Mouse (Mus musculus) lung, embryonic 14.5 days (tissue): ENCODE data around the gene Gnaq. TPM values are rescaled to one million over a fixed set of nuclear protein-coding genes. Genes with fewer than 3 reads are reported as not detected.
"Not testable (repeated sequence)": the region's sequence is repeated elsewhere in the genome, so short reads cannot be mapped to it uniquely, and the experiment has no call there.

Experiments used
- ATAC-seq: fragments of 200-750 bp; cut with Nextera tagmentation; 2 replicates; pipeline ENCODE4 v1.8.0; 2017; ENCODE audit warnings: mild to moderate bottlenecking, moderate TSS enrichment, moderate library complexity; ENCODE audit not compliant: insufficient read depth
- DNase-seq: peaks from one replicate; pipeline ENCODE4 v3.0.0-alpha.2; 2015
- H3K27ac ChIP-seq: fragments of 300-500 bp; sonication (generic); 2 replicates; pipeline ENCODE4 v1.5.1; 2014; ENCODE audit warnings: low read depth, mild to moderate bottlenecking, moderate library complexity
- H3K27me3 ChIP-seq: fragments of 300-500 bp; sonication (generic); 2 replicates; pipeline ENCODE4 v1.6.1; 2014; ENCODE audit warnings: low read length, control low read depth; ENCODE audit not compliant: insufficient read depth
- H3K36me3 ChIP-seq: fragments of 300-500 bp; sonication (generic); 2 replicates; pipeline ENCODE4 v1.6.1; 2014; ENCODE audit warnings: control low read depth; ENCODE audit not compliant: insufficient read depth
- H3K4me1 ChIP-seq: fragments of 300-500 bp; sonication (generic); 2 replicates; pipeline ENCODE4 v1.6.1; 2014; ENCODE audit warnings: antibody characterized with exemption, control low read depth; ENCODE audit not compliant: insufficient read depth
- H3K4me2 ChIP-seq: fragments of 300-500 bp; sonication (generic); 2 replicates; pipeline ENCODE4 v1.6.1; 2014; ENCODE audit warnings: mild to moderate bottlenecking
- H3K4me3 ChIP-seq: fragments of 300-500 bp; sonication (generic); 2 replicates; pipeline ENCODE4 v1.5.1; 2014; ENCODE audit warnings: low read depth, low read length
- H3K9ac ChIP-seq: fragments of 300-500 bp; sonication (generic); 2 replicates; pipeline ENCODE4 v1.6.1; 2014
- H3K9me3 ChIP-seq: fragments of 300-500 bp; sonication (generic); 2 replicates; pipeline ENCODE4 v1.6.1; 2016; ENCODE audit warnings: low read depth, low read length, control low read depth
- CTCF ChIP-seq: IDR thresholded peaks from 2 replicates; pipeline ENCODE4 v1.5.1; 2016; ENCODE audit warnings: antibody characterized with exemption, low read depth
- WGBS: fragments of 180-500 bp; shearing (Covaris S2); extraction: QIAGEN DNeasy Blood & Tissue Kit; methylation state at CpG from one replicate; pipeline ENCODE4 v1.1.7; 2014; 5-methylcytosine and 5-hydroxymethylcytosine counted together
- polyA plus RNA-seq: library from polyadenylated mRNA; unstranded; fragments of >200 nt; fragmentation: Nextera tagmentation; extraction: Ambion mirVana; gene quantifications from 2 replicates; pipeline ENCODE4 v1.2.1, GENCODE M21; 2014

Gene Gnaq
- polyA plus RNA-seq, 1 experiment from 2014 or later: 15.9 TPM

DNA sequence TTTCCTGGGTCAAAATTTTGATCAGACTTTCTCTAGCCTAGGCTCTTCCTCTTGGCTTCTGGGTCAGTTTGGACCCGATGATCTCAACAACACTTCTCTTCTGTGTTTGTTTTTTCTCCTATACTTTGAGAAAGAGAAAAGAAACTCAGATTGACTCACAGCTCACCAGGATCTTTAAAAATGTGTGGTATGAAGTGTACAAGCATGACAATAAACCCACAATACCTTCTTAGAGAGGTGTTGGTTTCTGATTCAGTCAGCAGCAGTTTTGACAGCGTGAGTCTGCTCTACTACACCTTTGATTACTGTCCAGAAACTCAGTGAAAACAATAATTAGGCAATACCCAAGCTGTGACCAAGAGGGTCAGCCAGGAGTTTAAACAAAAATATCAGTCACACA, 122.7 kb downstream of the Gnaq start:
- no peak for TF ChIP-seq CTCF
- H3K9ac ChIP-seq: no peak overlapping the region
- no peak for ATAC-seq
- no peaks in the 10 kb centered on the region for H3K36me3 ChIP-seq
- no peaks in the 10 kb centered on the region for H3K27me3 ChIP-seq
- no peaks in the 10 kb centered on the region for H3K9me3 ChIP-seq
- WGBS: 65% methylated on average over 2 of the region's 2 CpGs
- H3K4me3 ChIP-seq: no peak overlapping the region
- peaks cover 12% of the 10 kb centered on the region; the same call in 1 of the 2 replicates for H3K4me1 ChIP-seq
- DNase-seq: no peak
- H3K27ac ChIP-seq: no peak overlapping the region
- no peak overlapping the region for H3K4me2 ChIP-seq

DNA sequence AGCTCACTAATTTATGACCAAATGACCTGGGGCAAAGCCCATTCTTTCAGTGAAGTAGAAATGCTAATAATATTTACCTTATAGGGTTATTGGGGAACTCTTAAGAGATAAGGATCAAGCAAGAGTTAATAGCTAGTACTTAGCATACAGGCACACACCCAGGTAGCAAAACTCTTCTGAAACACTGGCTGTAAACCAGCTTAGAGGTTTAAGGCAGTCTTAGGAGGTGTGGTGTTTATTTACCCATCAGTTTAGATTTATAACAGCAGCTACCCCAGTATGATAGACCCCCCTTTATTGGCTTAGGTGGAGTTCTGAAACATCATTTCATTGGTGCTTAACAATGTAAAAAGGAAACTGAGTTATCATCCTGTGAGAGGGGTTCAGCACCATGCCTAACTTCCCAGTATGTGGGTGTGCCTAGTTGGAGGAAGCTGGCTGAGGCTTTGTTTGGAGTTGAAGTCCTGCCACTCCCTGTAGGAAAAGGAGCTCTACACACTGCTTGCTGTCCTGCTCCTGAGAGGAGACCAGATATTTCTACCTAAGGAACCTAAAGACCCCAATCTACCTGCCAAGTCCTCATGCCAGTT, 126.2 kb downstream of the Gnaq start:
- TF ChIP-seq CTCF: no peak
- H3K9ac ChIP-seq: no peak overlapping the region
- H3K4me2 ChIP-seq: no peak overlapping the region
- H3K4me3 ChIP-seq: no peak overlapping the region
- no peak overlapping the region for H3K27ac ChIP-seq
- no peaks in the 10 kb centered on the region for H3K36me3 ChIP-seq
- H3K27me3 ChIP-seq: no peaks in the 10 kb centered on the region
- H3K4me1 ChIP-seq: peaks cover 8% of the 10 kb centered on the region; the same call in 1 of the 2 replicates
- ATAC-seq: no peak
- H3K9me3 ChIP-seq: no peaks in the 10 kb centered on the region
- no peak for DNase-seq

DNA sequence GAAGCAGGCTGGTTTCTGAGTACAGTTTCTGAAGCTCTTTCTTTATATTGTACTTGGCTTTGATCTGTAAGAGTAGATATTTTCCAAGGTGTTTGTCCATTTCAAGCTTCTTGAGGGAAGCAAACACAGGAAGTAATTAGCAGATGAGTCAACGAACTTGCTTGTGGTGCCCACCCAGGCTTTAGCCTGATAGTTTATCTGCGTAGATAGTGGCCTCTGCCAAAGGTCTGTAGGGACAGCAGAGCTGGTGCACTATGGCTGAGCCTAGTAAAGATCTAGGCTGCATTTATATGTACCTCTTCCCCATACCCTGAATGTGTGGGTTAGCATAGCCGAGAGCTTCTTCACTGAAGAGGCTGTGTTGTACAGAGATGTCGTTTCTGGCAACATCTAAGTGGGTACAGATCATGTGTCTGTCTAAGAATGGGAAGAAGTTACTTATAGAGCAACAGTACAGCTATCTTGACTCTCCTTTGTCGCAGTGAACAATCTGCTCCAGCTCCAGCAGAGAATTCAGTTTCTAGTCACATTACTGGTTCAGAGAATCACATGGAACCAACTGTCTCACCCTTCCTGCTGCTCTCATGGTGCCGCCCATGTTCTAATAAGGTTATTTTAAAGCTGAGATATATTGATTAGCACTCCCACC, 127.3 kb downstream of the Gnaq start:
- no peak overlapping the region for H3K27ac ChIP-seq
- ATAC-seq (no peak), DNase-seq (no peak)
- H3K4me3 ChIP-seq: no peak overlapping the region
- no peaks in the 10 kb centered on the region for H3K27me3 ChIP-seq
- peaks cover 8% of the 10 kb centered on the region; the same call in 1 of the 2 replicates for H3K4me1 ChIP-seq
- no peak overlapping the region for H3K4me2 ChIP-seq
- no peak overlapping the region for H3K9ac ChIP-seq
- 72% methylated on average over 6 of the region's 6 CpGs for WGBS
- TF ChIP-seq CTCF: no peak
- H3K9me3 ChIP-seq: no peaks in the 10 kb centered on the region
- no peaks in the 10 kb centered on the region for H3K36me3 ChIP-seq

DNA sequence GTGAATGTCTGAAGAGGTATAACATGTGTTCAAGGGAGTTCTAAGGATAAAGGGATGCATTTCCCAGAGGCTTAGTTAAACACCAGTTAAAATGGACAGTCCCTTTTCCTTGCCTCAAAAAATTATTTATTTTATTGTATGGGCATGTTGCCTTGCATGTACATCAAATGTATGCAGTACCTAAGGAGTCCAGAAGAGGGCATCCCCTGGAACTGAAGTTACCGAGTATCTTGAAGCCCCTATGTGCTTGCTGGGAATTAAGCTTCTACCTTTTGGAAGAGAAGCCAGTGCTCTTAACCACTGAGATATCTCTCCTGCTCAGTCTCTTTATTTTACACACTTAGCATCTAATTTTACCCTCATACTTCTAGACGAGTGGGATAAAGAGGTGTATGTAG, 127.8 kb downstream of the Gnaq start:
- no peak overlapping the region for H3K4me2 ChIP-seq
- H3K4me1 ChIP-seq: peaks cover 8% of the 10 kb centered on the region; the same call in 1 of the 2 replicates
- no peaks in the 10 kb centered on the region for H3K27me3 ChIP-seq
- DNase-seq: peak; percentile 81
- H3K4me3 ChIP-seq: no peak overlapping the region
- H3K9me3 ChIP-seq: no peaks in the 10 kb centered on the region
- H3K27ac ChIP-seq: no peak overlapping the region
- H3K9ac ChIP-seq: no peak overlapping the region
- H3K36me3 ChIP-seq: no peaks in the 10 kb centered on the region
- peak; percentile 55 for TF ChIP-seq CTCF
- no peak for ATAC-seq
- WGBS: 73% methylated on average over 2 of the region's 2 CpGs

DNA sequence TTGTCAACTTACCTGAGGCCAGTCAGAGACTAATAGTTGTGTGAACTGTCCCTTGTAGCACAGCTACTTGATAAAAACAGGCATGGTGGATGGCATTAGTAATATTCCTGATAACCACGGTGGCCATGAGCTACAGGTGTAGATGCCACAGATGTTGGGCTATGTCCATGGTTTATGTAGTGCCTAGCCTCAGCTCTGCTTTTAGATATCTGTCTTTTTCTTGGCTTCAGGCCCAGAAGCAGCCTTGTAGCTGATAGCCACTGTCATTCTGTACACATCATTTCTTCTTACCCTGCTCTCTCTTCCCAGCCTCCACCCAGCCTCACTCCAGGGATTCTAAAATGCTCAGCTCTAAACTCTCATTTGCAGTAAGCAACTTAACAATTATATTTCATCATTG, 128.3 kb downstream of the Gnaq start:
- Histone ChIP-seq H3K4me3 (no peak overlapping the region), H3K9me3 (no peaks in the 10 kb centered on the region), H3K4me2 (no peak overlapping the region), H3K36me3 (no peaks in the 10 kb centered on the region), H3K27me3 (no peaks in the 10 kb centered on the region), H3K4me1 (peaks cover 8% of the 10 kb centered on the region; the same call in 1 of the 2 replicates), H3K9ac (no peak overlapping the region), H3K27ac (no peak overlapping the region)
- ATAC-seq: no peak
- no peak for TF ChIP-seq CTCF
- peak; percentile 57 for DNase-seq
- 61% methylated on average over 1 of the region's 1 CpGs for WGBS

DNA sequence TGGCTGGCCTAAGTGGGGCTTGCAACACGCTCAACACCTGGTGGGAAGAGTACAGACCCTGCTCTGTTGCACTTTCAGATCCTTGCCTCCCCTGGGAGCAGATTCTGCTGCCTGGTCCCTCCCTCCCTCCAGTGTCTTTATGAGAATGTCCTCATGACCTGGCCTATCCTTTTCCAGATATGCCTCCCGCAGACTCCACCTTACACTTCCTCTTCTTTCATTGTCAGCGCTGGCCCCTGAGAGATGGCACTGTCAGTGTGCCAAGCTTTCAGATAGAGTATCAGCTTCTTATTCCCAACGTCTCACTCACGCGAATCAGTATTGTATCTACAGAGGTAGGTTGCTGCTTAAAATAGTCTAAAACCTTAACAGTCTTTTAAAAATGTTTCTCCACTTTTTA, 129.0 kb downstream of the Gnaq start:
- Histone ChIP-seq H3K4me2 (no peak overlapping the region), H3K36me3 (no peaks in the 10 kb centered on the region), H3K9me3 (no peaks in the 10 kb centered on the region), H3K4me1 (peaks cover 8% of the 10 kb centered on the region; the same call in 1 of the 2 replicates), H3K4me3 (no peak overlapping the region), H3K27ac (no peak overlapping the region), H3K27me3 (no peaks in the 10 kb centered on the region), H3K9ac (no peak overlapping the region)
- DNase-seq (no peak), ATAC-seq (no peak)
- WGBS: 79% methylated on average over 6 of the region's 6 CpGs
- no peak for TF ChIP-seq CTCF

DNA sequence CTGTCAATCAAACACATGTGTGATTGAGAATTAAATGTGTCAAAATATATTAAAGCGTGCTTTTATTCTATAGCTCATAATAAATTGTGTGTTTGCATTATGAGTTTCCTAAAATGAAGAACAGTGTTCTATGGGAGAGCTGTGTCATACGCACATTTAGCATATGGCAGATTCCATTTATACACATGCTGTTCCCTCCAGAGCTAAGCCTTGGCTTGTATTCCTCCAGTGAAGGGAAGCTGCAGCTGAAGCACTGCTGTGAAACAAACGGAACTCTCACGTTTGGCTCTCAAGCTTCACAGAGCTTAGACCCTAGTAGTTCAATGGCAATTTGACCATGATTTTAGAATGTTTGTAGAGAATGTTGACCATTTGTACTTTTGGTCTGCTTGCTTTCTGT, 129.7 kb downstream of the Gnaq start:
- TF ChIP-seq CTCF: no peak
- no peak for ATAC-seq
- Histone ChIP-seq H3K4me1 (peaks cover 8% of the 10 kb centered on the region; the same call in 1 of the 2 replicates), H3K9ac (no peak overlapping the region), H3K27ac (no peak overlapping the region), H3K4me3 (no peak overlapping the region), H3K36me3 (no peaks in the 10 kb centered on the region), H3K27me3 (no peaks in the 10 kb centered on the region), H3K9me3 (no peaks in the 10 kb centered on the region), H3K4me2 (no peak overlapping the region)
- WGBS: 85% methylated on average over 4 of the region's 4 CpGs
- DNase-seq: no peak

DNA sequence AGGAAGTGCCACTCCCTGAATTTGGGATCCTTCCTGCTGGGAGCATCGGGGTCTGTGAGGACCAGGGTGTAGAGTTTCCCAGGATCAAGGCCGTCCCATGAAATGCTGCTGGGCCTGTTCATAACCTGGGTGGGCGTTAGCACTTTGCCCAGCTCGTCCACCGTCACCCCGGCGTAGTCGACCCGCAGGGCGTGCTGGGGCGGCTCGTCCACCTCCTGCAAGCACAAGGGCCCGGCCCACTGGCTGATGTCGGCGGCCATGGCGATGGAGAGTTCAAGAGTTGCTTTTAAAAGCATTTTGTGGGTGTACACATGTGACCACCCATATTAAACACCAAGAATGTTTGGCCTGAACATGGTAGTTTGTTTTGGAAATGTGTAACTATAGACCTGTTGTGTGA, 134.7 kb downstream of the Gnaq start:
- not testable (repeated sequence) for H3K9ac ChIP-seq, H3K4me1 ChIP-seq, H3K27me3 ChIP-seq, H3K4me3 ChIP-seq, H3K4me2 ChIP-seq, ATAC-seq, H3K27ac ChIP-seq, H3K9me3 ChIP-seq, H3K36me3 ChIP-seq, DNase-seq
- WGBS: 82% methylated on average over 5 of the region's 16 CpGs
